8 mouse cellular contexts compared by ENCODE assay signal in genomic region chr4:153417926-153418325, GRCm38 (mm10).
A peak's percentile ranks its signal among the peaks of the same experiment; 100 is the strongest.
DNase-seq lines count a peak whose midpoint lies in the region; ATAC-seq and TF ChIP-seq lines count a peak whose summit lies in the region.

No protein-coding gene starts in this region.

- no peak for DNase-seq in lung, postnatal 14 days
- peak; percentile 58 to 68 for DNase-seq in cerebellum, postnatal 10 days
- peak; percentile 4 to 8 for DNase-seq in heart, adult 9 months (ENCODE audit: low spot score in 2 of 2)
- DNase-seq in kidney, adult 2 months, result peak; percentile 40
- peak; percentile 68 for DNase-seq in midbrain, embryonic 14.5 days
- no peak for DNase-seq in urinary bladder, postnatal 10 days (ENCODE audit: low spot score)
- DNase-seq in spleen, adult 18-20 months, result no peak

- no peaks in the 10 kb centered on the region for H3K9me3 ChIP-seq in lung, embryonic 16.5 days (ENCODE audit: control insufficient read depth, low read length)
- no peaks in the 10 kb centered on the region for H3K9me3 ChIP-seq in midbrain, embryonic 14.5 days (ENCODE audit: control insufficient read depth, low read length)

- no peak overlapping the region for H3K9ac ChIP-seq in lung, embryonic 16.5 days (ENCODE audit: low read length)
- H3K9ac ChIP-seq in midbrain, embryonic 14.5 days (replicated peaks; ENCODE audit: low read length), result 0 out of 2 replicates have a peak overlapping the region, but pooled peaks have one; percentile 6

- H3K27me3 ChIP-seq in lung, embryonic 16.5 days (ENCODE audit: control insufficient read depth, insufficient read depth, low read depth, low read length), result peaks cover 3% of the 10 kb centered on the region; the same call in 1 of the 2 replicates
- no peaks in the 10 kb centered on the region for H3K27me3 ChIP-seq in kidney, adult 2 months (replicated peaks; ENCODE audit: control insufficient read depth, insufficient read depth, low read length)
- H3K27me3 ChIP-seq in midbrain, embryonic 14.5 days (ENCODE audit: control insufficient read depth, insufficient read depth, low read length), result no peaks in the 10 kb centered on the region

- TF ChIP-seq POLR2A in kidney, adult 2 months (IDR thresholded peaks at IDR 0.05; ENCODE audit: low read depth, low read length), result no peak

- H3K4me2 ChIP-seq in lung, embryonic 16.5 days (ENCODE audit: low read depth, low read length), result no peak overlapping the region
- peak overlapping the region; percentile 45 for H3K4me2 ChIP-seq in midbrain, embryonic 14.5 days (ENCODE audit: low read length)

- H3K4me3 ChIP-seq in lung, embryonic 16.5 days (ENCODE audit: low read length), result no peak overlapping the region
- H3K4me3 ChIP-seq in kidney, adult 2 months (ENCODE audit: insufficient read depth, low read depth, low read length), result no peak overlapping the region
- no peak overlapping the region for H3K4me3 ChIP-seq in midbrain, embryonic 14.5 days (replicated peaks; ENCODE audit: low read depth, low read length)

- TF ChIP-seq CTCF in kidney, adult 2 months (conservative IDR thresholded peaks at IDR 0.05; ENCODE audit: insufficient read depth, insufficient read length, low read depth, low read length), result peak; percentile 30; the same call in 1 of the 2 replicates

- ATAC-seq in lung, embryonic 16.5 days (ENCODE audit: low read depth), result peak; percentile 12; the same call in 1 of the 2 replicates
- ATAC-seq in midbrain, embryonic 14.5 days (ENCODE audit: low FRiP score, low TSS enrichment), result no peak

- no peaks in the 10 kb centered on the region for H3K36me3 ChIP-seq in lung, embryonic 16.5 days (ENCODE audit: control insufficient read depth, insufficient read depth, low read length)
- no peaks in the 10 kb centered on the region for H3K36me3 ChIP-seq in kidney, adult 2 months (ENCODE audit: control insufficient read depth, insufficient read depth, low read length)
- H3K36me3 ChIP-seq in midbrain, embryonic 14.5 days (ENCODE audit: control insufficient read depth, insufficient read depth, low read length), result no peaks in the 10 kb centered on the region

- 0 out of 2 replicates have a peak, but pooled peaks cover 3% of the 10 kb centered on the region for H3K4me1 ChIP-seq in lung, embryonic 16.5 days (replicated peaks; ENCODE audit: control insufficient read depth, insufficient read depth, low read length)
- no peaks in the 10 kb centered on the region for H3K4me1 ChIP-seq in kidney, adult 2 months (ENCODE audit: control insufficient read depth, insufficient read depth, low read length)
- peaks cover 12% of the 10 kb centered on the region for H3K4me1 ChIP-seq in midbrain, embryonic 14.5 days (ENCODE audit: control insufficient read depth, insufficient read depth, low read length)

- 0% methylated on average over 11 of the region's 12 CpGs for WGBS in lung, embryonic 16.5 days
- WGBS in kidney, adult 2 months, result 1% methylated on average over 11 of the region's 12 CpGs
- 5% methylated on average over 11 of the region's 12 CpGs for WGBS in midbrain, embryonic 14.5 days

- no peak overlapping the region for H3K27ac ChIP-seq in lung, embryonic 16.5 days (ENCODE audit: low read length)
- no peak overlapping the region for H3K27ac ChIP-seq in kidney, adult 2 months (ENCODE audit: insufficient read depth, low read depth, low read length)
- no peak overlapping the region for H3K27ac ChIP-seq in midbrain, embryonic 14.5 days (replicated peaks; ENCODE audit: low read depth, low read length)

Comparison
In these comparisons a context has a peak if more than half of its experiments do, and no peak if none do; other contexts are left out.
1. DNase-seq: peak in cerebellum, postnatal 10 days (2 of 2), heart, adult 9 months (2 of 2), kidney, adult 2 months (single experiment) and midbrain, embryonic 14.5 days (single experiment); none in lung, postnatal 14 days (single experiment), urinary bladder, postnatal 10 days (single experiment) and spleen, adult 18-20 months (0 of 2).